Mouse (Mus musculus): ENCODE measurements at regions not wholly inside any gene's neighbourhood (a gene's known extent, or its start where the extent isn't known, plus 50 kb on each side); places are given as distances from the start of the nearest gene placed in this dataset.
A peak's percentile ranks its signal among the peaks of the same experiment; 100 is the strongest.

DNA sequence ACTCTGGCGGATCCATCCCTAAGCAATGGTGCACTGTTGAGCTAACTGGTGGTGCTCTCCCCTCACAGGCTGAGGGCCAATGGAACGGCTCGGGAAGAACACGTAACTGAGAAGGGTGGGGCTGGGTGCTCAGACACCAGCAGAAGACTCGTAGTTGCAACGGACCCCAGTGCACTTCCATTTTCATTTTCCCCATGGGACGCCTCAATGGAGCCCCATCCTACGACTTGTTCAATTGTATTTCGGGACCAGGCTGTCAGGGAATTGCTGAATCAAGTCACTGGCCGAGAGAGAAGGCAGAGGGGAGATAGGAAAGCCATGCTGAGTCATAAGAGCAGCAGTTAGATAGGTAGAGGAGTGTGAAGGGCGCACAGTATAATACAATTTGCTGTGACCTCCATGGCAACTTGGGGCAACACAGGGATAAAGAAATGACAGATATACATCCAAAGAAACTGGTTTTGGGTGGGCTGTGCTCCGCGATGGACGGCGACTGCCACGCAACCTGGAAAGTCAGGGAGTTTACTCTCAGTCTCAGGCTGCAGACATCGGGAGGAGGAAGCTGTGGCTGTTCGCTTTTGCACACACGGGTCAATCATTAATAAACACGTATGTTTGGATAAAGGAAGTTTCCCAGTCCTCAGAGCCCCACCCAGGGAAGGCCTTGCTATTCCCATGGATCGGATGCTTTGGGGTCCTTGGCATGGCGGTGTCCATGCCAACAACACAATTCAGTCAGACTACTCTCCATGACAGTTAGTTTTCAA, 160.1 kb downstream of the Etnk1 start:
- no peak overlapping the region for H3K4me2 ChIP-seq (ENCODE audit: low read depth, low read length)
- WGBS: 81% methylated on average over 22 of the region's 22 CpGs
- H3K4me1 ChIP-seq (ENCODE audit: control insufficient read depth, insufficient read depth, low read length): 0 out of 2 replicates have a peak, but pooled peaks cover 3% of the 10 kb centered on the region
- no peaks in the 10 kb centered on the region for H3K9me3 ChIP-seq (ENCODE audit: control insufficient read depth, low read length)
- no peak overlapping the region for H3K27ac ChIP-seq (ENCODE audit: low read depth, low read length)
- no peak overlapping the region for H3K4me3 ChIP-seq (ENCODE audit: low read depth, low read length)
- H3K9ac ChIP-seq (replicated peaks; ENCODE audit: low read depth, low read length): no peak overlapping the region
- no peak for ATAC-seq (ENCODE audit: low read depth)
- no peaks in the 10 kb centered on the region for H3K27me3 ChIP-seq (ENCODE audit: control insufficient read depth, insufficient read depth, low read length)
- H3K36me3 ChIP-seq (ENCODE audit: control insufficient read depth, insufficient read depth, low read length): no peaks in the 10 kb centered on the region

DNA sequence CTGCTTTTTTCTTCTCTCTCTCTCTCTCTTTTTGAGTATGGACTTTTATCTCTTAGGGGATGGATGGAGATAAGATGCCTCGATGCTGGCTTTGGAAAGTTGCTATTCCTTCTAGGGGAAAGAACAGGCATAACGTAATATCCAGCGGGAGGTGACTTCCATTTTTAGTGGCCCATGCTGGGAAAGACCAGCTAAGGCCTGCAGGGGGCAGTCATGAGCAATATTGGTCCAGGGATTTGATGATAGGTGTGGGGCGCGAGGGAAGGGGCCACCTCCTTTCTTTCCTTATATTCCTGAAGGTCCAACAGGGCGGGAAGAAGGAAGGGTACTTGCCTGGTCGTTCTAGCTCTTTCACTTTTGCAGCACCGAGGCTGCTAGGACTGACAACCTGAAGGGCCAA, 160.8 kb downstream of the Etnk1 start:
- WGBS: 84% methylated on average over 8 of the region's 8 CpGs
- no peak for ATAC-seq (ENCODE audit: low read depth)
- no peak overlapping the region for H3K4me2 ChIP-seq (ENCODE audit: low read depth, low read length)
- H3K9ac ChIP-seq (replicated peaks; ENCODE audit: low read depth, low read length): no peak overlapping the region
- no peak overlapping the region for H3K4me3 ChIP-seq (ENCODE audit: low read depth, low read length)
- H3K27ac ChIP-seq (ENCODE audit: low read depth, low read length): no peak overlapping the region
- H3K4me1 ChIP-seq (ENCODE audit: control insufficient read depth, insufficient read depth, low read length): 0 out of 2 replicates have a peak, but pooled peaks cover 3% of the 10 kb centered on the region
- H3K36me3 ChIP-seq (ENCODE audit: control insufficient read depth, insufficient read depth, low read length): no peaks in the 10 kb centered on the region
- no peaks in the 10 kb centered on the region for H3K9me3 ChIP-seq (ENCODE audit: control insufficient read depth, low read length)
- H3K27me3 ChIP-seq (ENCODE audit: control insufficient read depth, insufficient read depth, low read length): no peaks in the 10 kb centered on the region

DNA sequence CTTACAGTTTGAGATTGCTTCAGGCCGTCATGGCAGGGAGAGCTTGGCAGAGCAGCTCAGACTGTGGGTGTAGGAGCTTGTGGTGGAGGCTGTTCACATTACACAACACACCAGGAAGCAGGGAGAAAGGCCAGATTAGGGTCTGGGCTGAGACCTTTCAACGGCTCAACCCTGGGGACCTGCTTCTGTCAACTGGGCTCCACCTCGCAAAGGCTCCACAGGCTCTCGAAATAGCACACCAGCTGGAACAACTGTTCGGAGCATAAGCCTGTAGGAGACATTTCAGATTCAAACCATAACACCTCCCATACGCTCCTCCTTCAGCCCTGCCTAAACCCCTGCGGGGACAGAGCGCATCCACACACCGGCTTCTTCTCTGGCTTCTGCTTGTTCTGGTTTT, 161.2 kb downstream of the Etnk1 start:
- Histone ChIP-seq H3K4me2 (ENCODE audit: low read depth, low read length) (no peak overlapping the region), H3K27me3 (ENCODE audit: control insufficient read depth, insufficient read depth, low read length) (no peaks in the 10 kb centered on the region), H3K9me3 (ENCODE audit: control insufficient read depth, low read length) (no peaks in the 10 kb centered on the region), H3K27ac (ENCODE audit: low read depth, low read length) (no peak overlapping the region), H3K36me3 (ENCODE audit: control insufficient read depth, insufficient read depth, low read length) (no peaks in the 10 kb centered on the region), H3K9ac (replicated peaks; ENCODE audit: low read depth, low read length) (no peak overlapping the region), H3K4me1 (ENCODE audit: control insufficient read depth, insufficient read depth, low read length) (0 out of 2 replicates have a peak, but pooled peaks cover 3% of the 10 kb centered on the region), H3K4me3 (ENCODE audit: low read depth, low read length) (no peak overlapping the region)
- WGBS: 80% methylated on average over 9 of the region's 9 CpGs
- ATAC-seq (ENCODE audit: low read depth): no peak

DNA sequence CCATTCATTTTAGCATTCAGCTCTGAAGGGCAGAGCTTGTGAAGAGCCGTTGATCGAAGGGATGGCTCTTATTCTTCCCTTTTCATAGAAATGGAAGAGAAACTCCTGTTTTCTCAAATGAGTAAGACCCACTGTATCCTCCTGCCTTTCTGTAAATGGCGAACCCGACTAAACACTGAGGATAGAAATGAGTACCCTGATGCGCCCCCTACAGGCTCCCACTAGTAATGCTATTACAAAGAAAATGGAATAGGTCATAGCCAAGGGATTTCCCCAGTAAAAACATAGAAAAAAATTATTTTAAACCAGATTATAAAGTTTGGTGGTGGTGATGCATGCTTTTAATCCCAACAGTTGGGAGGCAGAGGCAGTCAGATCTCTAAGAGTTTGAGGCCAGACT, 162.1 kb downstream of the Etnk1 start:
- Histone ChIP-seq H3K9me3 (ENCODE audit: control insufficient read depth, low read length) (no peaks in the 10 kb centered on the region), H3K27ac (ENCODE audit: low read depth, low read length) (no peak overlapping the region), H3K9ac (replicated peaks; ENCODE audit: low read depth, low read length) (no peak overlapping the region), H3K4me2 (ENCODE audit: low read depth, low read length) (no peak overlapping the region), H3K4me1 (ENCODE audit: control insufficient read depth, insufficient read depth, low read length) (0 out of 2 replicates have a peak, but pooled peaks cover 3% of the 10 kb centered on the region), H3K36me3 (ENCODE audit: control insufficient read depth, insufficient read depth, low read length) (no peaks in the 10 kb centered on the region), H3K4me3 (ENCODE audit: low read depth, low read length) (no peak overlapping the region), H3K27me3 (ENCODE audit: control insufficient read depth, insufficient read depth, low read length) (no peaks in the 10 kb centered on the region)
- WGBS: 78% methylated on average over 5 of the region's 5 CpGs
- no peak for ATAC-seq (ENCODE audit: low read depth)

DNA sequence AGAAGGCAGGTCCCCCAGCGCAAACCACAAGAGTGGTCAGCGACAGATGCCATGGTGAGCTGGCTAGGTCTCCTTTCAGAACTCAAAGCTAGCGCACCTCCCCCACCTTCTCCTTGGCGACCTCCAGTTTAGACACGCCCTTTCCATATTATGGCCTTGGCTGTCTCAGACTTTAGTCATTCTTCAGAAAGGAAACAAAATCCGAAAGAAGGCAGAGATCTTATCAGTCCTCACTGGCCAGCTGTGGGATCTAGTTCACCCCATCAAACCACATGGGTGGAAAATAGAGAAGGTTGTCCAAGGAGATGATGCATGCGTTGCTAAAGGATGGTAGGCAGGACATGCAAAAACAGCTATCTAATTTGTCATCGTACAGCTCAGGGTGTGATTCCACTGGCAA, 166.5 kb downstream of the Etnk1 start:
- Histone ChIP-seq H3K9ac (replicated peaks; ENCODE audit: low read depth, low read length) (no peak overlapping the region), H3K9me3 (ENCODE audit: control insufficient read depth, low read length) (no peaks in the 10 kb centered on the region), H3K27ac (ENCODE audit: low read depth, low read length) (no peak overlapping the region), H3K4me3 (ENCODE audit: low read depth, low read length) (no peak overlapping the region), H3K27me3 (ENCODE audit: control insufficient read depth, insufficient read depth, low read length) (no peaks in the 10 kb centered on the region), H3K4me1 (ENCODE audit: control insufficient read depth, insufficient read depth, low read length) (no peaks in the 10 kb centered on the region), H3K4me2 (ENCODE audit: low read depth, low read length) (no peak overlapping the region), H3K36me3 (ENCODE audit: control insufficient read depth, insufficient read depth, low read length) (no peaks in the 10 kb centered on the region)
- ATAC-seq (ENCODE audit: low read depth): no peak
- WGBS: 89% methylated on average over 8 of the region's 8 CpGs

DNA sequence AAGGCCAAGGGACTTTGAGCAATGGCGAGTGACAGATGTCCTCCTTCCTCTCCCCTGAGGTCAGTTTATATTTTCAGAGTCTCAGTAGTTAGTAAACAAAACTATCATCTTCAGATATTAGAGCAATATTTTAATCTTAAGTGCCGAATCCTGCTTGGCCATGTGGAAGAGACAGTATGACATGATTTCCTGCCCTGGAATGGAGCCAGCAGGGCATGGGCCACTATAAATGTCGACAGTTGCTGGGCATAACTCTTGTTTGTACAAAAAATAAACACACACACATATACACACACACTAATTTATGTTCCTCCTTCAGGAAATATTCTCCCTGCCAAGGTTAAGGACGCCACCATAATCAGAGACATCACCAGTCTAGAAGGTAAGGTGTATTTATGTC, 169.6 kb downstream of the Etnk1 start:
- Histone ChIP-seq H3K9ac (replicated peaks; ENCODE audit: low read depth, low read length) (no peak overlapping the region), H3K27ac (ENCODE audit: low read depth, low read length) (no peak overlapping the region), H3K36me3 (ENCODE audit: control insufficient read depth, insufficient read depth, low read length) (no peaks in the 10 kb centered on the region), H3K4me2 (ENCODE audit: low read depth, low read length) (no peak overlapping the region), H3K4me3 (ENCODE audit: low read depth, low read length) (no peak overlapping the region), H3K27me3 (ENCODE audit: control insufficient read depth, insufficient read depth, low read length) (no peaks in the 10 kb centered on the region), H3K9me3 (ENCODE audit: control insufficient read depth, low read length) (no peaks in the 10 kb centered on the region), H3K4me1 (ENCODE audit: control insufficient read depth, insufficient read depth, low read length) (no peaks in the 10 kb centered on the region)
- 58% methylated on average over 4 of the region's 4 CpGs for WGBS
- no peak for ATAC-seq (ENCODE audit: low read depth)

DNA sequence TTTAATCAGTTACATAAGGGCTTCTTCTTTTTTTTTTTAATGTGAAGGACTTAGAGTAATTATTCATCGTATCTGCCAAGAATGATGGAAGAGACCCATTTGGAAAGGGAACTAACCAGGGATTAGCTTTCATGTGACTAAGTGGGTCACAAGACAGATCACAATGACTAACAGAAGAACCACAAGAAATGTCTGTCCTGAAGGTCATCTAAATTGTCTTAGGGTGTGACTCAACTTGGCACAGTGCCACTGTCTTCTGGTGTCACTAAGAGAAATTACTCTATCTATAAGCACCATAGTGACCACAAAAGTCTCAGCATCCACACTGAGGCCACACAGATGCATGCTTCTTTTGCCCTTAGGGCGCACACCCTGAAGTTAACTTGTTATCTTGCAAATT, 182.0 kb downstream of the Etnk1 start:
- no peak for ATAC-seq (ENCODE audit: low read depth)
- Histone ChIP-seq H3K4me3 (ENCODE audit: low read depth, low read length) (no peak overlapping the region), H3K4me1 (ENCODE audit: control insufficient read depth, insufficient read depth, low read length) (no peaks in the 10 kb centered on the region), H3K27ac (ENCODE audit: low read depth, low read length) (no peak overlapping the region), H3K36me3 (ENCODE audit: control insufficient read depth, insufficient read depth, low read length) (no peaks in the 10 kb centered on the region), H3K4me2 (ENCODE audit: low read depth, low read length) (no peak overlapping the region), H3K9me3 (ENCODE audit: control insufficient read depth, low read length) (no peaks in the 10 kb centered on the region), H3K27me3 (ENCODE audit: control insufficient read depth, insufficient read depth, low read length) (no peaks in the 10 kb centered on the region), H3K9ac (replicated peaks; ENCODE audit: low read depth, low read length) (no peak overlapping the region)
- 98% methylated on average over 2 of the region's 2 CpGs for WGBS

DNA sequence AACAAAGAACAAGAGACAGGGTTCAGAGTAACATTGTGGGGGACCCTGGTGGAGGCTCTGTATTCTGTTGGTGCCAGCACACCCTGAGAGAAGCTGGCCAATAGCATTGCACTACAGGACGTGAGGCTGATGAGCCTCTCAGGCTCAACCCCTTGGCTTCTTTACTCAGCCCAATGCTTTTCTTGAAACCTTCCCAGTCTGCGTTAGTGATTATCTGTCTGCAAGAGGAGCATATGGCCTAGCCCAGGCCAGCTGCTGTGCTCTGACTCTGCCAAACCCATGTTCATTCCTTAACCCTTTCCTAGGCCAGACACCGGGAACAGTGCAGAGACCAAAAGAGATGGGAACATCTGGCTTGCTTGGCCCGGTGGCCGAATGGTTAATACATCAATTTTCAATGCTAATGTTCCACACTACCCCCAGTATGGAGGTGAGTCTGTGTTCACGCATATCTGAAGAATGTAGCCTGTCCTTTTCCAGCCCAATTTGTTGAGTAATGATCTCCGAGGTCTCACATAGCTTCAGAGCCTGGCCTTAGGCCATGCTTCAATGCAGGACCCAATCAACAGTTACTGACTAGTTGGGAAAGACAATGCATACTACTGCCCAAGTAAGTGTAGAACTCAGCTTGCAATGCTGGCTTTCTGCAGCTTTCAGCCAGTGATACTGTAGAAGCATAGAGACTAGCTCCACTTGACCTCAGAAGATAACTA, 192.5 kb downstream of the Etnk1 start:
- Histone ChIP-seq H3K27me3 (ENCODE audit: control insufficient read depth, insufficient read depth, low read length) (no peaks in the 10 kb centered on the region), H3K36me3 (ENCODE audit: control insufficient read depth, insufficient read depth, low read length) (no peaks in the 10 kb centered on the region), H3K9me3 (ENCODE audit: control insufficient read depth, low read length) (no peaks in the 10 kb centered on the region), H3K4me1 (ENCODE audit: control insufficient read depth, insufficient read depth, low read length) (no peaks in the 10 kb centered on the region), H3K4me3 (ENCODE audit: low read depth, low read length) (no peak overlapping the region), H3K4me2 (ENCODE audit: low read depth, low read length) (no peak overlapping the region), H3K27ac (ENCODE audit: low read depth, low read length) (0 out of 2 replicates have a peak overlapping the region, but pooled peaks have one; percentile 10), H3K9ac (replicated peaks; ENCODE audit: low read depth, low read length) (no peak overlapping the region)
- ATAC-seq (ENCODE audit: low read depth): peak; percentile 92
- WGBS: 56% methylated on average over 7 of the region's 7 CpGs

DNA sequence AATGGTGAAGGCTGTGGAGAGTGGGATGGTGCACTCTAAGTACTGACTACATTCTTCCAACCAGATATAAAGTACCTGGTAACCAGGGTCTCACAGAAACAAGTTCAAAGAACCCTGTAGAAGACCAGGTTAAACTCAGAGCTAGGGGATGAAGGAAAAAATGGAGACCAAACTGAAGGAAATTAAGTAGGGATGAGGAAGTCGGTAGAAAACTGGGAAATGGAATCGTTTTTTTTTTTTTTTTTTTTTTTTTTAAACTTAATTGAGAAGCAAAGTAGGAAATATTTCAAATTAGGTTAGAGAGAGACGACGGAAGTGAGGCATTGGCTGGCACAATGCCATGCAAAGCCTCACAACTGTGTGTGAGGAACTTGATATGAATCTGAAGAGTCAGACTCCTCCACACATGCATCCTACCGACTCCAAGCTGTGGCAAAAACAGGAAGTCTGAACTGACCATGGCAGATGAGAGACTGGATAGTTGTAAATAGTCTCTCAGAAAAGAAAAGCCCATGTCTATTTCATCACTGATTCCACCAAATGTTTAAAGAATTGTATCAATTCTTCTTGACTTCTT, 194.2 kb downstream of the Etnk1 start:
- Histone ChIP-seq H3K4me2 (ENCODE audit: low read depth, low read length) (no peak overlapping the region), H3K36me3 (ENCODE audit: control insufficient read depth, insufficient read depth, low read length) (no peaks in the 10 kb centered on the region), H3K27ac (ENCODE audit: low read depth, low read length) (no peak overlapping the region), H3K9me3 (ENCODE audit: control insufficient read depth, low read length) (no peaks in the 10 kb centered on the region), H3K27me3 (ENCODE audit: control insufficient read depth, insufficient read depth, low read length) (no peaks in the 10 kb centered on the region), H3K4me1 (ENCODE audit: control insufficient read depth, insufficient read depth, low read length) (no peaks in the 10 kb centered on the region), H3K4me3 (ENCODE audit: low read depth, low read length) (no peak overlapping the region), H3K9ac (replicated peaks; ENCODE audit: low read depth, low read length) (no peak overlapping the region)
- no peak for ATAC-seq (ENCODE audit: low read depth)
- 77% methylated on average over 5 of the region's 5 CpGs for WGBS
